In the genomic region with DNA sequence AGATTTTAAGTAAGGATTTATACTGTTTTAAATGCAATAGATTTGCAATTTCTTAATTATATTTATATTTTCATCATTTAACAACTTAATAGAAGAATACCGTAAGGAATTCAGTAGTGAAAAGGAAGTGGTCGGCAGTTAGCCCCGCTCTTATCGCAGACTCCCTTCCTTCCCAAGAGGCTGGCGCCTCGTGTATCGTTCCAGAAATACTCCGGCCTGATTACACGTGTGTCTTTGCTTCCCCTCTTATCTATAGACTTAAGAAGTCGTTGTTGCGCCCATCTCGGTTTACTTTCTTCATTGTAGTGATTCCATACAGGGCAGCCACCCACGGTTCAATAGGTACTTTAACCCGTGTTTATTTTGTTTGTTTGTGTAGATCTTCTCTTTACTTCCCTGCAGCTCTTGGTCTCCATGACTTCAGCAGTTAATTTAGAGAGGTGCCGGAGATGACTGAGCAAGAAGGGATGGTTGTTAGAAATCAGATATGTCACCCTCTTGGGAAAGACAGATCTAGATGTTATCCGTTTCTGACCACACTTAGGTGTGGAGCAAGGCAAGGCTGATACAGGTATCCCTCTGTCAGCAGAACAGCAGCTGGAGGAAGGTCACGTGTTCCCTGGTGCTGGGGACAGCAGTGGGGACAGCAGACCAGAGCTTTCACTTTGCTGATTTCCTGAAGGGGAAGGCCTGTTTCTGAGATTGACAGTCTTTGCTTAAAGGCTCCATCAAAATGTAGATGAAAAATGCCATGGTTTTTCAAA, we compare ENCODE assay signal across 19 mouse cellular contexts. TPM values are rescaled to one million over a fixed set of nuclear protein-coding genes. Genes with fewer than 3 reads are reported as not detected.
DNase-seq lines count a peak whose midpoint lies in the region; ATAC-seq and TF ChIP-seq lines count a peak whose summit lies in the region.
"Had no signal": no experiment of that assay in that cellular context is flagged by ENCODE, and none has a peak within 500 bp of the region (broad histone marks: within the 10 kb centered on the region; RNA-seq: fewer than 3 reads in every experiment).

No protein-coding gene starts in this region.

- H3K4me3 ChIP-seq in heart, embryonic 12.5 days = 0 out of 2 replicates have a peak overlapping the region, but pooled peaks have one; percentile 6
- peak overlapping the region; percentile 33 to 56 for H3K4me3 ChIP-seq in MEL (ENCODE audit: control insufficient read depth in 1 of 2, insufficient read depth in 1 of 2, low read depth in 2 of 2, low read length in 2 of 2)
- H3K4me3 ChIP-seq in liver, adult 2 months (ENCODE audit: insufficient read depth, low read depth, low read length) = no peak overlapping the region
- H3K4me3 ChIP-seq in megakaryocyte, embryonic 14.5 days (replicated peaks) = peak overlapping the region; percentile 89
- H3K4me3 ChIP-seq: embryonic facial prominence, embryonic 12.5 days; forebrain, embryonic 15.5 days; limb, embryonic 15.5 days; midbrain, embryonic 10.5 days; neural tube, embryonic 12.5 days had no signal

- H3K9ac ChIP-seq in heart, embryonic 12.5 days = no peak overlapping the region
- peak overlapping the region; percentile 43 for H3K9ac ChIP-seq in MEL (ENCODE audit: control insufficient read depth, low read depth, low read length, poor library complexity, severe bottlenecking)
- H3K9ac ChIP-seq in liver, adult 2 months (ENCODE audit: low read depth, low read length) = no peak overlapping the region
- H3K9ac ChIP-seq: embryonic facial prominence, embryonic 12.5 days; forebrain, embryonic 15.5 days; limb, embryonic 15.5 days; neural tube, embryonic 12.5 days had no signal

- TF ChIP-seq POLR2A in MEL (IDR thresholded peaks at IDR 0.05; ENCODE audit: control insufficient read depth in 1 of 2, insufficient read depth in 1 of 2, low read depth in 1 of 2, low read length in 2 of 2, poor library complexity in 1 of 2) = no peak
- TF ChIP-seq POLR2A in liver, adult 2 months (IDR thresholded peaks at IDR 0.05; ENCODE audit: extremely low read depth, insufficient read depth, low read length) = no peak

- 12% methylated on average over 17 of the region's 17 CpGs for WGBS in heart, embryonic 12.5 days
- 57% methylated on average over 17 of the region's 17 CpGs for WGBS in liver, adult 2 months

- no peaks in the 10 kb centered on the region for H3K36me3 ChIP-seq in heart, embryonic 12.5 days
- peaks cover 0 to 22% of the 10 kb centered on the region in 2 experiments; a peak in 2 of 4 replicates for H3K36me3 ChIP-seq in MEL (ENCODE audit: control insufficient read depth in 1 of 2, insufficient read depth in 2 of 2, low read length in 2 of 2)
- no peaks in the 10 kb centered on the region for H3K36me3 ChIP-seq in liver, adult 2 months (ENCODE audit: control insufficient read depth, insufficient read depth, low read length)
- H3K36me3 ChIP-seq in megakaryocyte, embryonic 14.5 days (replicated peaks; ENCODE audit: low read length) = peaks cover 27% of the 10 kb centered on the region
- H3K36me3 ChIP-seq: embryonic facial prominence, embryonic 12.5 days; forebrain, embryonic 15.5 days; limb, embryonic 15.5 days; midbrain, embryonic 10.5 days; neural tube, embryonic 12.5 days had no signal

- no peak for TF ChIP-seq RAD21 in MEL (IDR thresholded peaks at IDR 0.05; ENCODE audit: low read depth, low read length)

- H3K27ac ChIP-seq in heart, embryonic 12.5 days (ENCODE audit: poor library complexity, severe bottlenecking) = no peak overlapping the region
- H3K27ac ChIP-seq in MEL (ENCODE audit: control insufficient read depth, low read depth, low read length) = peak overlapping the region; percentile 88
- H3K27ac ChIP-seq in liver, adult 2 months (replicated peaks; ENCODE audit: insufficient read depth, low read depth, low read length) = peak overlapping the region; percentile 31; the same call in 1 of the 2 replicates
- H3K27ac ChIP-seq: embryonic facial prominence, embryonic 12.5 days; forebrain, embryonic 15.5 days; hindbrain, postnatal 0 days; limb, embryonic 15.5 days; midbrain, embryonic 10.5 days; neural tube, embryonic 12.5 days had no signal

- 0 out of 2 replicates have a peak, but pooled peaks have one; percentile 34 for ATAC-seq in heart, embryonic 12.5 days (ENCODE audit: insufficient number of reproducible peaks, low FRiP score)
- ATAC-seq: forebrain, embryonic 15.5 days; hindbrain, postnatal 0 days had no signal

- no peaks in the 10 kb centered on the region for H3K27me3 ChIP-seq in heart, embryonic 12.5 days (replicated peaks)
- no peaks in the 10 kb centered on the region for H3K27me3 ChIP-seq in MEL (ENCODE audit: control insufficient read depth in 1 of 2, insufficient read depth in 2 of 2, low read length in 2 of 2)
- no peaks in the 10 kb centered on the region for H3K27me3 ChIP-seq in liver, adult 2 months (ENCODE audit: control insufficient read depth, insufficient read depth, low read length)
- H3K27me3 ChIP-seq in megakaryocyte, embryonic 14.5 days (replicated peaks) = no peaks in the 10 kb centered on the region
- H3K27me3 ChIP-seq: embryonic facial prominence, embryonic 12.5 days; forebrain, embryonic 15.5 days; limb, embryonic 15.5 days; neural tube, embryonic 12.5 days had no signal

- H3K79me2 ChIP-seq in MEL (ENCODE audit: control insufficient read depth, insufficient read depth, low read length, poor library complexity) = no peaks in the 10 kb centered on the region
- H3K79me2 ChIP-seq in liver, adult 2 months (ENCODE audit: control insufficient read depth, insufficient read depth, low read length) = peaks cover 22% of the 10 kb centered on the region; the same call in 1 of the 2 replicates

- H3K4me1 ChIP-seq in heart, embryonic 12.5 days (replicated peaks) = peaks cover 63% of the 10 kb centered on the region
- peaks cover 20 to 37% of the 10 kb centered on the region in 2 experiments for H3K4me1 ChIP-seq in MEL (ENCODE audit: control insufficient read depth in 1 of 2, insufficient read depth in 2 of 2, low read length in 2 of 2)
- peaks cover 12% of the 10 kb centered on the region for H3K4me1 ChIP-seq in liver, adult 2 months (ENCODE audit: control insufficient read depth, insufficient read depth, low read length)
- peaks cover 86% of the 10 kb centered on the region for H3K4me1 ChIP-seq in megakaryocyte, embryonic 14.5 days
- H3K4me1 ChIP-seq: midbrain, embryonic 10.5 days had no signal

- H3K9me3 ChIP-seq in heart, embryonic 12.5 days (replicated peaks) = no peaks in the 10 kb centered on the region
- H3K9me3 ChIP-seq in MEL (replicated peaks; ENCODE audit: insufficient read depth, low read length) = no peaks in the 10 kb centered on the region
- no peaks in the 10 kb centered on the region for H3K9me3 ChIP-seq in megakaryocyte, embryonic 14.5 days
- H3K9me3 ChIP-seq: embryonic facial prominence, embryonic 12.5 days; forebrain, embryonic 15.5 days; limb, embryonic 15.5 days; midbrain, embryonic 10.5 days; neural tube, embryonic 12.5 days had no signal

- TF ChIP-seq CTCF in MEL (IDR thresholded peaks at IDR 0.05 in 2 of 3, conservative IDR thresholded peaks at IDR 0.05 in 1 of 3; ENCODE audit: control insufficient read depth in 1 of 3, insufficient read depth in 1 of 3, low read depth in 2 of 3, low read length in 3 of 3, poor library complexity in 1 of 3, severe bottlenecking in 1 of 3) = no peak
- no peak for TF ChIP-seq CTCF in liver, adult 2 months (IDR thresholded peaks at IDR 0.05; ENCODE audit: low read depth, low read length)

- peak overlapping the region; percentile 60 for H3K4me2 ChIP-seq in heart, embryonic 12.5 days
- H3K4me2 ChIP-seq: embryonic facial prominence, embryonic 12.5 days; forebrain, embryonic 15.5 days; limb, embryonic 15.5 days; neural tube, embryonic 12.5 days had no signal

- DNase-seq in heart, postnatal 4 days = no peak
- peak; percentile 81 for DNase-seq in MEL (ENCODE audit: low read depth, low spot score)
- no peak for DNase-seq in liver, adult 2 months (ENCODE audit: extremely low read depth, low read depth, low spot score)
- DNase-seq in gastrocnemius, adult 18-20 months (ENCODE audit: low spot score) = no peak
- no peak for DNase-seq in urinary bladder, postnatal 14 days (ENCODE audit: low spot score)
- DNase-seq: adrenal gland, postnatal 25 days; B cell, adult 2 months; cerebellum, adult 18-20 months; kidney, adult 9 months; lung, postnatal 10 days; thymus, postnatal 14 days had no signal

- TF ChIP-seq EP300 in MEL (IDR thresholded peaks at IDR 0.05; ENCODE audit: low read depth in 1 of 2, low read length in 2 of 2) = peak; percentile 94 to 97

TF ChIP-seq in MEL, 35 proteins besides CTCF, POLR2A, EP300 and RAD21 (continues in another document):
- no peak for TF ChIP-seq UBTF (IDR thresholded peaks at IDR 0.05; ENCODE audit: borderline replicate concordance, insufficient read depth, low read depth, low read length)
- no peak for TF ChIP-seq E2F4 (IDR thresholded peaks at IDR 0.05; ENCODE audit: borderline replicate concordance, low read depth, low read length)
- peak; percentile 93; the same call in 1 of the 2 replicates for TF ChIP-seq MEF2A (IDR thresholded peaks at IDR 0.05; ENCODE audit: extremely low read depth, insufficient replicate concordance, low read depth, low read length, poor library complexity, severe bottlenecking)
- TF ChIP-seq SIN3A (IDR thresholded peaks at IDR 0.05; ENCODE audit: low read length) = peak; percentile 85
- no peak for TF ChIP-seq POLR2AphosphoS2 (IDR thresholded peaks at IDR 0.05; ENCODE audit: low read length)
- peak; percentile 91 for TF ChIP-seq ETS1 (IDR thresholded peaks at IDR 0.05; ENCODE audit: low read depth, low read length)
- no peak for TF ChIP-seq ZC3H11A (IDR thresholded peaks at IDR 0.05; ENCODE audit: low read depth, low read length)
- TF ChIP-seq GABPA (IDR thresholded peaks at IDR 0.05; ENCODE audit: low read depth, low read length) = no peak
- peak; percentile 93 for TF ChIP-seq MYB (IDR thresholded peaks at IDR 0.05; ENCODE audit: low read depth, low read length)
- peak; percentile 90 for TF ChIP-seq TCF12 (IDR thresholded peaks at IDR 0.05; ENCODE audit: low read depth, low read length)
- TF ChIP-seq ZNF384 (IDR thresholded peaks at IDR 0.05; ENCODE audit: low read depth, low read length) = no peak
- TF ChIP-seq KAT2A (conservative IDR thresholded peaks at IDR 0.05; ENCODE audit: low read depth, low read length) = no peak; the same call in 1 of the 2 replicates
- no peak for TF ChIP-seq POLR2AphosphoS5 (IDR thresholded peaks at IDR 0.05; ENCODE audit: borderline replicate concordance, low read depth, low read length)

RNA-seq across cellular contexts. Expression of a gene that starts 40.7 kb away (rescaled TPM):
- 12.0 and 14.6 TPM in 2 replicates for polyA plus RNA-seq in heart, embryonic 12.5 days (2016; fragmentation: Nextera tagmentation; extraction: Ambion mirVana)
- 10 to 100 TPM; 33.8 to 35.5 TPM for total RNA-seq in heart, postnatal 4 days (2021)
- 3.0 and 3.6 TPM in 2 replicates for total RNA-seq in MEL (2012; rRNA removed)
- 1 to 10 TPM in 1 of 2 experiments, not detected in 1; 5.3 TPM for polyA plus RNA-seq in MEL (2012; ENCODE audit: insufficient read depth in 1 of 2, insufficient read length in 2 of 2, low read depth in 1 of 2, low replicate concordance in 2 of 2, missing spikeins in 1 of 2)
- 6.4 and 7.2 TPM in 2 replicates for total RNA-seq in liver, adult 2 months (2014; rRNA removed)
- polyA plus RNA-seq in liver, adult 2 months (2012; rRNA removed) = 1.7 and 2.0 TPM in 2 replicates
- 3.4 and 7.3 TPM in 2 replicates for polyA plus RNA-seq in megakaryocyte, embryonic 14.5 days (2012; ENCODE audit: insufficient read depth, low replicate concordance)
- 10 to 100 TPM; 11.6 to 12.3 TPM for total RNA-seq in gastrocnemius, adult 18-20 months (2021)
